ENCODE assay signal across 9 mouse cellular contexts in the genomic region with DNA sequence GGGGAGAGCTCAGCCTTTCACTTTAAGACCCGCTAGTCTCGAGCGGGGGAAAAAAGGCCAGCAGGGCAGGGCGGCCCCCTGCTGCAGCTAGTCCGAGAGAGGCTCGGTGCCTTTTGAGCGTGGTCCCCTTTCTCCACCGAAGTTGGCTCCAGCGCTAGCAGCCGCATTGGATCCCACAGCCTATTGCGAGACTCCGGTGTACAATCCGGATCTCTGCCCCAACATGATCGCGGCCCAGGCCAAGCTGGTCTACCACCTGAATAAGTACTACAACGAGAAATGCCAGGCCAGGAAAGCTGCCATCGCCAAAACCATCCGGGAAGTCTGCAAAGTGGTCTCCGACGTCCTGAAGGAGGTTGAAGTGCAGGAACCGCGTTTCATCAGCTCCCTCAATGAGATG. TPM values are rescaled to one million over a fixed set of nuclear protein-coding genes. Genes with fewer than 3 reads are reported as not detected.
DNase-seq lines count a peak whose midpoint lies in the region; ATAC-seq and TF ChIP-seq lines count a peak whose summit lies in the region.
"Had no signal": no experiment of that assay in that cellular context is flagged by ENCODE, and none has a peak within 500 bp of the region (broad histone marks: within the 10 kb centered on the region; RNA-seq: fewer than 3 reads in every experiment).

No protein-coding gene starts in this region.

- no peak for DNase-seq in lung, postnatal 25 days (ENCODE audit: low spot score)
- DNase-seq in gastrocnemius, postnatal 14 days, result peak; percentile 41
- peak; percentile 47 for DNase-seq in midbrain, postnatal 0 days (ENCODE audit: low spot score)
- no peak for DNase-seq in spleen, postnatal 36 days (ENCODE audit: low spot score in 2 of 2)

- ATAC-seq in lung, embryonic 16.5 days (ENCODE audit: low read depth), result no peak
- ATAC-seq in common myeloid progenitor, adult 5-6 weeks (replicated peaks; ENCODE audit: low read depth, poor library complexity, severe bottlenecking), result peak; percentile 3; the same call in 1 of the 2 replicates
- no peak for ATAC-seq in kidney, embryonic 16.5 days (ENCODE audit: low FRiP score, low TSS enrichment)
- ATAC-seq in midbrain, postnatal 0 days (ENCODE audit: low FRiP score), result no peak
- ATAC-seq in erythroid progenitor cell, adult 5-6 weeks (replicated peaks; ENCODE audit: low FRiP score, poor library complexity, severe bottlenecking), result no peak

- H3K9me3 ChIP-seq in lung, embryonic 16.5 days (ENCODE audit: control insufficient read depth, low read length), result no peaks in the 10 kb centered on the region
- no peaks in the 10 kb centered on the region for H3K9me3 ChIP-seq in kidney, embryonic 16.5 days (ENCODE audit: low read length)
- H3K9me3 ChIP-seq in midbrain, postnatal 0 days (ENCODE audit: low read length), result no peaks in the 10 kb centered on the region

- no peak for TF ChIP-seq CTCF in midbrain, postnatal 0 days (IDR thresholded peaks at IDR 0.05)

- H3K4me1 ChIP-seq in lung, embryonic 16.5 days (replicated peaks; ENCODE audit: control insufficient read depth, insufficient read depth, low read length), result peaks cover 32% of the 10 kb centered on the region
- peaks cover 33% of the 10 kb centered on the region for H3K4me1 ChIP-seq in kidney, embryonic 16.5 days (ENCODE audit: insufficient read depth, low read length)
- peaks cover 6% of the 10 kb centered on the region; the same call in 1 of the 2 replicates for H3K4me1 ChIP-seq in midbrain, postnatal 0 days (ENCODE audit: insufficient read depth, low read length)

- H3K9ac ChIP-seq in lung, embryonic 16.5 days (ENCODE audit: low read length), result no peak overlapping the region; the same call in 1 of the 2 replicates
- H3K9ac ChIP-seq in kidney, embryonic 16.5 days (replicated peaks; ENCODE audit: low read length), result no peak overlapping the region
- peak overlapping the region; percentile 82 for H3K9ac ChIP-seq in midbrain, postnatal 0 days (replicated peaks; ENCODE audit: low read length, poor library complexity, severe bottlenecking)

- WGBS in lung, embryonic 16.5 days, result 4% methylated on average over 22 of the region's 22 CpGs
- WGBS in kidney, embryonic 16.5 days, result 10% methylated on average over 22 of the region's 22 CpGs
- 14% methylated on average over 22 of the region's 22 CpGs for WGBS in midbrain, postnatal 0 days

- H3K27ac ChIP-seq in lung, embryonic 16.5 days (ENCODE audit: low read length), result no peak overlapping the region
- no peak overlapping the region for H3K27ac ChIP-seq in kidney, embryonic 16.5 days (ENCODE audit: low read length)
- H3K27ac ChIP-seq in midbrain, postnatal 0 days (ENCODE audit: low read depth, low read length), result peak overlapping the region; percentile 93

- peak overlapping the region; percentile 49 for H3K4me3 ChIP-seq in lung, embryonic 16.5 days (ENCODE audit: low read length)
- H3K4me3 ChIP-seq in kidney, embryonic 16.5 days (ENCODE audit: low read length), result peak overlapping the region; percentile 35
- H3K4me3 ChIP-seq in midbrain, postnatal 0 days (ENCODE audit: low read depth, low read length), result peak overlapping the region; percentile 54
- H3K4me3 ChIP-seq: myocyte had no signal

- intact Hi-C loops in gastrocnemius, postnatal 14 days (cut with DNase I; ENCODE audit: low total_unique reads), result no loop called here

- H3K4me2 ChIP-seq in lung, embryonic 16.5 days (ENCODE audit: low read depth, low read length), result peak overlapping the region; percentile 64
- H3K4me2 ChIP-seq in kidney, embryonic 16.5 days (replicated peaks; ENCODE audit: low read depth, low read length), result peak overlapping the region; percentile 53
- H3K4me2 ChIP-seq in midbrain, postnatal 0 days (ENCODE audit: low read depth, low read length, poor library complexity, severe bottlenecking), result peak overlapping the region; percentile 53

- peaks cover 64% of the 10 kb centered on the region for H3K27me3 ChIP-seq in lung, embryonic 16.5 days (ENCODE audit: control insufficient read depth, insufficient read depth, low read depth, low read length)
- peaks cover 75% of the 10 kb centered on the region for H3K27me3 ChIP-seq in kidney, embryonic 16.5 days (ENCODE audit: insufficient read depth, low read length)
- no peaks in the 10 kb centered on the region for H3K27me3 ChIP-seq in midbrain, postnatal 0 days (ENCODE audit: insufficient read depth, low read length)

- H3K36me3 ChIP-seq in lung, embryonic 16.5 days (ENCODE audit: control insufficient read depth, insufficient read depth, low read length), result no peaks in the 10 kb centered on the region
- H3K36me3 ChIP-seq in kidney, embryonic 16.5 days (ENCODE audit: insufficient read depth, low read length), result no peaks in the 10 kb centered on the region
- H3K36me3 ChIP-seq in midbrain, postnatal 0 days (ENCODE audit: insufficient read depth, low read length), result no peaks in the 10 kb centered on the region

RNA-seq across cellular contexts. Expression of gene Mab21l1, which starts 0.5 kb away (rescaled TPM):
- 0.59 and 0.88 TPM in 2 replicates for polyA plus RNA-seq in lung, embryonic 16.5 days (2015; fragmentation: Nextera tagmentation; extraction: Ambion mirVana)
- not detected in 2 replicates for total RNA-seq in common myeloid progenitor, adult 5-6 weeks (2017)
- 1 to 10 TPM; 1.8 to 2.2 TPM for total RNA-seq in gastrocnemius, postnatal 14 days (2021)
- 0.37 TPM in 2 replicates for polyA plus RNA-seq in kidney, embryonic 16.5 days (2015; fragmentation: Nextera tagmentation; extraction: Ambion mirVana)
- total RNA-seq in midbrain, postnatal 0 days (2014; rRNA removed), result 151 and 152 TPM in 2 replicates
- 131 and 148 TPM in 2 replicates for polyA plus RNA-seq in midbrain, postnatal 0 days (2015; fragmentation: Nextera tagmentation; extraction: Ambion mirVana)
- not detected in 2 replicates for total RNA-seq in erythroid progenitor cell, adult 5-6 weeks (2015; ENCODE audit: low replicate concordance)
- not detected in 2 replicates for total RNA-seq in erythroid progenitor cell, adult 5-6 weeks (2017; ENCODE audit: low replicate concordance)

Comparison
In these comparisons a context has a peak if more than half of its experiments do, and no peak if none do; other contexts are left out.
1. DNase-seq: peak in gastrocnemius, postnatal 14 days (single experiment) and midbrain, postnatal 0 days (single experiment); none in lung, postnatal 25 days (single experiment) and spleen, postnatal 36 days (0 of 2).
2. RNA of gene Mab21l1, which starts 0.5 kb away (total RNA-seq): 151 to 152 TPM in midbrain, postnatal 0 days; 1.8 to 2.2 TPM in gastrocnemius, postnatal 14 days, not detected in common myeloid progenitor, adult 5-6 weeks and not detected in erythroid progenitor cell, adult 5-6 weeks; every median in the first group is over 10 times any median in the second.
3. Peak in every context shown above with its lines, with median percentiles within 50 percentile points of each other: H3K4me2 ChIP-seq and H3K4me3 ChIP-seq.